Mouse (Mus musculus): ENCODE results near the gene Itgb6. TPM values are rescaled to one million over a fixed set of nuclear protein-coding genes. Genes with fewer than 3 reads are reported as not detected.

Itgb6 gene
- polyA plus RNA-seq, 1 experiment from 2014 or later, result 2.5 TPM

DNA sequence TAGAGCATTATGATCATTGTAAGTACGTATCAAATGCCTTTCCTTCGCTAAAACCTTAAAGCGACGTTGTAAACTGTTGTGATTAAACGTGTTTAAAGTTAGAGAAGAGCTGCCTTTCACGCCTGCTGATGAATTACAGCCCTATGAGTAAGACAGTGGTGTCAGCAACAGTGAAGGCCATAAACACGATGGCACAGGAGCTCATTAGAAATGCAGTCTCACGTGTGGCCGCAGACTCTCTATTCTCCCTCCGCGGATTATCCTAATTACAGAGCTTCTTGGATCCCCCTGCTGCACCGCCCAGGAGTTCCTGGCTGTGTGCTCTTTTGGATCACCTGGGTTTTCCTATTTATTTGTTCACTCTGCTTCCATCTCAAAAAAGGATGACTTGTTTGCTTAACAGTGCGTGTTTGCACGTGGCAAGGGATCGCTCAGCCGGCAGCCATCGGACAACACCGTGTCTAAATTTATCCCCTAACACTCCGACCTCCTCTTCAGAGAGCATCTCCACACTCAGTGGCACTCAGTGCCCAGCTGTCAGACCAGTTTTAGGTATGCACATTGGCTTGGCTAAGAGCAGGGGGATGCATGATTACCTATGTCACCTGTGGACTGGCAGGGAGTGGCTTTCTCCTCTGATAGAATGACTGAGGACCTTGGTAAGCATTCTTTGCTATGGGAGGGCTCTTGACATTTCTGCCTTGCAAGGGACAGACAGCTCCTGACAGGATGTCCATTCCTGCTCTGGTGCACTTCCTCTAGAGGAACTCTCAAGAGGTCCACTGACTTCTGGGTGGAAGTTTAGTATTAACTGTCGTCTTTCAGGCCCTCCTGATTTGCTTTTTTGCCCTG lies 85.3 kb downstream of the Itgb6 start:
- H3K27me3 ChIP-seq, result no peaks in the 10 kb centered on the region
- no peaks in the 10 kb centered on the region for H3K9me3 ChIP-seq
- 58% methylated on average over 20 of the region's 20 CpGs for WGBS
- H3K36me3 ChIP-seq, result no peaks in the 10 kb centered on the region
- peaks cover 12% of the 10 kb centered on the region for H3K4me1 ChIP-seq
- no peak overlapping the region for H3K9ac ChIP-seq
- no peak overlapping the region for H3K4me2 ChIP-seq (replicated peaks)
- ATAC-seq (ENCODE audit: insufficient number of reproducible peaks, insufficient read depth, low FRiP score, low TSS enrichment), result no peak
- no peak overlapping the region for H3K4me3 ChIP-seq
- H3K27ac ChIP-seq, result no peak overlapping the region

DNA sequence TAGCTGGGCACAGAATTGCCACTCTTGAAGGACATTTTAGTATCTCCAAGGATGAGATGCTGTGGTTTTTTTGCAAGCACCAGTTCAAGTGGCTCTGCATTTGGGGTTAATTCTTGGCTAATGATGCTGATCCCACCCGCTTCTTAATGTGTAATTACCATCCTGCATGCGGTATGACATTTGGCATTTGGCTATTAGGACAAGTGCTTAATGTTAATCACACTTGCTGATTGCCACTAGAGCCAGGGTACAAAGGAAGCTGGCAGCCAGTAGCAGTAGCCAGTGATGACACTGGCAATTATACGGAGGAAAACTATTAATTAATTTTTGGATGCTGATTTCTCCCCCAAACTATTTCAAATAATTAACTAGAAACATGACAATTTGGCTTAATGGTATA lies 86.0 kb downstream of the Itgb6 start:
- Histone ChIP-seq H3K27me3 (no peaks in the 10 kb centered on the region), H3K4me3 (no peak overlapping the region), H3K9ac (no peak overlapping the region), H3K36me3 (no peaks in the 10 kb centered on the region), H3K4me2 (replicated peaks) (no peak overlapping the region), H3K4me1 (peaks cover 12% of the 10 kb centered on the region), H3K27ac (no peak overlapping the region), H3K9me3 (no peaks in the 10 kb centered on the region)
- WGBS, result 60% methylated on average over 3 of the region's 3 CpGs
- ATAC-seq (ENCODE audit: insufficient number of reproducible peaks, insufficient read depth, low FRiP score, low TSS enrichment), result no peak

DNA sequence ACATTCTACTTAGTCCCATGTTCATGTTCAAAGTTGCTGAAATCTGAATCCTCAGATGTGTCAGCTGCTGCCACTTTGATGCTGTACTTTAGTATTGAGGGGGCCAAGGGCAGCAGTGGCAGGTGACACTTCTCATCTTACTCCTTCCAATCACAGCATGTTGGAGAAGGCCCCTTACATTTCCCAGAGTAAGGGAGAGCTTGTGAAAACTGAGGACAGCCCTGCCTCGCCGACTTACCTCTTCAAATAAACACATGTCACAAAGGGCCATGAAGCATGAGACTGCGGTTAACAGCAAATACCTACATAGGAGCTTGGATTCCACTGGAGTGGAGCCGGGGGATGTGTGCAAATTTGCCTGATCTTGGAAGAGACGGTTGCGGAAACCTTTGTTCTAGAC lies 86.4 kb downstream of the Itgb6 start:
- H3K27ac ChIP-seq, result no peak overlapping the region
- H3K4me3 ChIP-seq, result no peak overlapping the region
- no peaks in the 10 kb centered on the region for H3K36me3 ChIP-seq
- H3K4me2 ChIP-seq (replicated peaks), result no peak overlapping the region
- WGBS, result 50% methylated on average over 6 of the region's 6 CpGs
- H3K9me3 ChIP-seq, result no peaks in the 10 kb centered on the region
- ATAC-seq (ENCODE audit: insufficient number of reproducible peaks, insufficient read depth, low FRiP score, low TSS enrichment), result peak; percentile 69
- no peaks in the 10 kb centered on the region for H3K27me3 ChIP-seq
- H3K9ac ChIP-seq, result no peak overlapping the region
- peaks cover 12% of the 10 kb centered on the region for H3K4me1 ChIP-seq

DNA sequence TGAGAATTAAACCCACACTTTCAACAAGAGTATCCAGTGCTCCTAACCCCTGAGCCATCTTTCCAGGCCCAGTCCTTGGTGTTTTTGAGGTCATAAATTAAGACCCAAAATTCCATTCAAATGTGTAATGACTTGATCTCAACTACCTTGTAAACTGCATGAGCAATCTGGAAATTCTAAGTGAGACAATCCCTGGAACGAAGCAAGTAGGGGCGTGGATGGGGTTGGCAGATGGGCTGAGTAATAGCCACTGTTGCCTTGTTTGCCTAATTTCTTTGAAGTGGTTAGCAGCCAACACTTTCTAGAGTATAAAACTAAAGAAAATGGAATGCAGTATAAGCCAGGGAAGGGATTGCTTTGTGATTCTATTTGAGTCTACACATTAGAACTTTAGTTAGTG lies 89.7 kb downstream of the Itgb6 start:
- no peak for ATAC-seq (ENCODE audit: insufficient number of reproducible peaks, insufficient read depth, low FRiP score, low TSS enrichment)
- H3K4me1 ChIP-seq, result peaks cover 12% of the 10 kb centered on the region
- H3K4me2 ChIP-seq (replicated peaks), result no peak overlapping the region
- 90% methylated on average over 2 of the region's 2 CpGs for WGBS
- H3K27ac ChIP-seq, result no peak overlapping the region
- no peaks in the 10 kb centered on the region for H3K9me3 ChIP-seq
- no peaks in the 10 kb centered on the region for H3K27me3 ChIP-seq
- H3K36me3 ChIP-seq, result no peaks in the 10 kb centered on the region
- H3K9ac ChIP-seq, result no peak overlapping the region
- H3K4me3 ChIP-seq, result no peak overlapping the region

DNA sequence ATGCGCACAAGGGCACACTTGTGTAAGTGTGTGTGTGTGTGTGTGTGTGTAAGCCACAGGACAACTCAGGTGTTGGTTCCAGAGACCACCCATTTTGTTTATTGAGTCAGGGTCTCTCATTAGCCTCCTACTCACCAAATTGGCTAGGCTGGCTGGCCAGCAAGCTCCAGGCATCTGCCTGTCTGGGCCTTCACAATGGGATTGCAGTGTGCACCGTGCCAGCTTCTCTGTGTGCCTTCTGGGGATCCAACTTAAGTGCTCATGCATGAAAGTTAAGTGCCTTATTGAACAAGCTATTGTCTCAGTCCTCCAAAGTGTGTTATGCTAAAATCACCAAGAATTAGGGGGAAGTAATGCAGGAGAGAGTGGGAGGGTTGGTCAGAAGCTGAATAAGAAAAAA lies 92.1 kb downstream of the Itgb6 start:
- ATAC-seq (ENCODE audit: insufficient number of reproducible peaks, insufficient read depth, low FRiP score, low TSS enrichment), result no peak
- WGBS, result 70% methylated on average over 2 of the region's 2 CpGs
- no peaks in the 10 kb centered on the region for H3K4me1 ChIP-seq
- no peak overlapping the region for H3K4me3 ChIP-seq
- H3K27me3 ChIP-seq, result no peaks in the 10 kb centered on the region
- H3K9me3 ChIP-seq, result no peaks in the 10 kb centered on the region
- no peak overlapping the region for H3K27ac ChIP-seq
- no peak overlapping the region for H3K9ac ChIP-seq
- no peaks in the 10 kb centered on the region for H3K36me3 ChIP-seq
- no peak overlapping the region for H3K4me2 ChIP-seq (replicated peaks)

DNA sequence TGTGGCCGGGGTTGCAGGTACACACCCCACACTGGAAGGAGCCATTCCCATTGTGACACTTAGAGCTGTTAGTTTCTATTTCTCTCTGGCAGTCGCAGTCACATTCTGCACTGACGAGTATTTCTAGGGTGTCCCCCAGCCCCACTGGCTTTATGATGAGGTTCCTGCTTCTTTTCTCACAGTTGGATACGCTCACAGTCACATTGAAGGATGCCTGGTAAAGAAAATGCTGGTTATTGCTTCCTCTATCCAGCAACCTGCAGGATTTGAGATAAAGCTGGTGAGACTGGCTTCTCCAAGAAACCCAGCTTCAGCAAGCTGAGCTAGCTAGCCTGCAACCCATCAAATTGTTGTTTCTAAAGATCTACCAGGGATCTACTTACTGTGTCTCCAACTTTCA lies 94.5 kb downstream of the Itgb6 start:
- H3K4me1 ChIP-seq, result no peaks in the 10 kb centered on the region
- H3K9ac ChIP-seq, result no peak overlapping the region
- no peak for ATAC-seq (ENCODE audit: insufficient number of reproducible peaks, insufficient read depth, low FRiP score, low TSS enrichment)
- H3K4me2 ChIP-seq (replicated peaks), result no peak overlapping the region
- H3K4me3 ChIP-seq, result no peak overlapping the region
- no peaks in the 10 kb centered on the region for H3K9me3 ChIP-seq
- no peaks in the 10 kb centered on the region for H3K27me3 ChIP-seq
- 85% methylated on average over 4 of the region's 4 CpGs for WGBS
- no peaks in the 10 kb centered on the region for H3K36me3 ChIP-seq
- no peak overlapping the region for H3K27ac ChIP-seq

DNA sequence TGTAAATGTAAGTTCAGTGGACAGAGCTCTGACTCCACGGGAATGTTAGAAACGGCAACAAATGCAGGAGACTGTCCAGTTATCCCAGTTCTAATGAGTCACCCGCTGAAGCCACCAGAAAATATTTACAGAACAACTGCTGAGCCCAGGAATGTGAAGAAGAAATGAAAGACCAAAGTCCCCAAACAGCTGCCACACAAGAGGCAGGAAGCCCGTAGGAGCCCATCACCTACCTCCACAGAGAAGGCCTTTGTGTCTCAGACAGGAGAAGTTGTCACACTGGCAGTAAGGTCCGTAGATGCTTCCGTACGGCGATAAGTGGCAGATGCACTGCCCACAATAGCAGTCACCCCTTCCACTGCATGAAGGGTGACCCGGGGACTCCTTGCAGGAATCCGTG lies 94.9 kb downstream of the Itgb6 start:
- H3K27ac ChIP-seq, result no peak overlapping the region
- ATAC-seq (ENCODE audit: insufficient number of reproducible peaks, insufficient read depth, low FRiP score, low TSS enrichment), result no peak
- no peaks in the 10 kb centered on the region for H3K27me3 ChIP-seq
- WGBS, result 71% methylated on average over 10 of the region's 10 CpGs
- no peaks in the 10 kb centered on the region for H3K36me3 ChIP-seq
- no peak overlapping the region for H3K4me2 ChIP-seq (replicated peaks)
- H3K9me3 ChIP-seq, result no peaks in the 10 kb centered on the region
- H3K4me1 ChIP-seq, result no peaks in the 10 kb centered on the region
- H3K9ac ChIP-seq, result no peak overlapping the region
- H3K4me3 ChIP-seq, result no peak overlapping the region

DNA sequence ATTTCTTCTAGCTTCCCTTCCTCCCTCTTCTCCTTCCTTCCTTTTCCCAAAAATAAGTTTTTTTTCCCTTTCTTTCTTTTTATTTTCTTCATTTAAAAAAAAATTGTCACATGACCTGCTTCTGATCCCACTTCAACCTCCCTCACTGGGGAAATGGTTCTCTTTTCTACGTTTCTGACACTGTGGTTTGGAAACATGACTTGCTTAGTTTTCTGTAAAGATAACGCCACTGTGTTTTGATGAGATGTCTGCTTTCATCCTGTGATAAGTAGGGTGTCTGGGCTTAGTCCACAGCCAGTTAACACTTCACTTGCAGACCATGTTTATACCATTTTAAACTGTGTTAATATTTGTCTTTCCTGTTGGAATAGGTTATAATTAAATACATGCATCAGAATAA lies 96.7 kb downstream of the Itgb6 start:
- H3K4me3 ChIP-seq, result no peak overlapping the region
- H3K4me2 ChIP-seq (replicated peaks), result no peak overlapping the region
- WGBS, result 51% methylated on average over 2 of the region's 2 CpGs
- H3K27ac ChIP-seq, result no peak overlapping the region
- ATAC-seq (ENCODE audit: insufficient number of reproducible peaks, insufficient read depth, low FRiP score, low TSS enrichment), result no peak
- H3K4me1 ChIP-seq, result no peaks in the 10 kb centered on the region
- H3K36me3 ChIP-seq, result no peaks in the 10 kb centered on the region
- no peaks in the 10 kb centered on the region for H3K27me3 ChIP-seq
- no peak overlapping the region for H3K9ac ChIP-seq
- H3K9me3 ChIP-seq, result no peaks in the 10 kb centered on the region

DNA sequence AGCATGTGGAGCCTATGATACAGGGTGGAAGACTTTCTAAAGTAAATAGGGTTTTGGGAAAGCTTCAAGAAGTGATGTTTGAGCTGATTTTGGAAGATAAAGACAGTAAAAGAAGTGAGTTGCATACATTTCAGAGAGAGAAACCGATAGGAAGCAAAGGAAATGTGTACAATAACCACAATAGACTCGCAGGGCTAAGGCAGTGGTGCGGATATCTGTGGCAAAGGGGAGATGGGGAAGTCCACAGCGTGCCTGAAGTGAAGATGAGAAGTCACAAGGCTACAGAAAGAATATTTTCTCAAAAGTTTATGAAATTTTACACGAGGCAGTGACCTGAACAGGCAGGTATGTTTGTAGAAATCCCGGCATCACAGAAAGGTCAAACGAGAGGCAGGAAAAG lies 100.3 kb downstream of the Itgb6 start:
- Histone ChIP-seq H3K9me3 (no peaks in the 10 kb centered on the region), H3K9ac (no peak overlapping the region), H3K4me3 (no peak overlapping the region), H3K27ac (no peak overlapping the region), H3K36me3 (no peaks in the 10 kb centered on the region), H3K27me3 (no peaks in the 10 kb centered on the region), H3K4me1 (no peaks in the 10 kb centered on the region), H3K4me2 (replicated peaks) (no peak overlapping the region)
- WGBS, result 80% methylated on average over 7 of the region's 7 CpGs
- no peak for ATAC-seq (ENCODE audit: insufficient number of reproducible peaks, insufficient read depth, low FRiP score, low TSS enrichment)

DNA sequence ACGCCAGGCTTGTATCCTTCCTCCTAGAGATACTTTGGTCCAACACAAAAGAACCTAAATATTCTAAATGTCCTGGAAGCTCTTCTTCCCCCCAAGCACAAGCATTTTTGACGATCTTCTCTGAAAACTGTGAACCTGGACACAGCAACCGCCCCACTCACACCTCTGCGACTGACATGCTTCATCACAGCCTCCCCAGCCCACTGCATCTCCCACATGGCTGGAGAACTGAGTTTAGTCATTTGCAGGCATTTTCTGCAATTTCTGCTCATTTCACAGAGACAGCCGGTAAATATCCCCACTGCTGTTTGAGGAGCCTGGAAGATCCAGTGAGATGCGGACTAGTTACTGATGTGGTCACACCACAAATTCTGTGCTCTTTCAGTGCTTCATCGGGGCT lies 107.7 kb downstream of the Itgb6 start:
- H3K9ac ChIP-seq, result no peak overlapping the region
- H3K4me1 ChIP-seq, result no peaks in the 10 kb centered on the region
- no peak overlapping the region for H3K4me3 ChIP-seq
- no peaks in the 10 kb centered on the region for H3K27me3 ChIP-seq
- H3K27ac ChIP-seq, result no peak overlapping the region
- H3K36me3 ChIP-seq, result no peaks in the 10 kb centered on the region
- no peak for ATAC-seq (ENCODE audit: insufficient number of reproducible peaks, insufficient read depth, low FRiP score, low TSS enrichment)
- H3K4me2 ChIP-seq (replicated peaks), result no peak overlapping the region
- H3K9me3 ChIP-seq, result no peaks in the 10 kb centered on the region
- WGBS, result 93% methylated on average over 7 of the region's 7 CpGs

DNA sequence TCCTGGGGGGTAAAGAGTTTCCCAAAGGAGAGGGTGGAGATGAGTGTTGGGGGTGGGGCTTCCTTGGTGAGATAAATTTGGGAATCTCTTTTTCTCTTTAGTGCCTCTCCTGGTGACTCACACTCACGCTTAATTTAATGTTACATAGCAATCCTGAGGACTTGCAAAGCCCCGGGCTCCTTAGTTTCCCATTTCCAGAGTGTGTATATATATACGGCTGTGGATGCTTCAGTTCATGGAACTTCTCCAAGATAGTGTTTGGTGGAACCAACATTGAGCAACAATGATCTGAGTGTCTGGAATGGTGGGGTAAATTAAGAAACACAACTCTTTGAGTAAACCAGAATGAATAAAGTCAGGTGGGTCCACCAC lies 108.6 kb downstream of the Itgb6 start:
- Histone ChIP-seq H3K4me3 (no peak overlapping the region), H3K9ac (no peak overlapping the region), H3K4me2 (replicated peaks) (no peak overlapping the region), H3K4me1 (peaks cover 5% of the 10 kb centered on the region; the same call in 1 of the 2 replicates), H3K27ac (no peak overlapping the region), H3K9me3 (no peaks in the 10 kb centered on the region), H3K27me3 (no peaks in the 10 kb centered on the region), H3K36me3 (no peaks in the 10 kb centered on the region)
- 81% methylated on average over 3 of the region's 3 CpGs for WGBS
- no peak for ATAC-seq (ENCODE audit: insufficient number of reproducible peaks, insufficient read depth, low FRiP score, low TSS enrichment)

DNA sequence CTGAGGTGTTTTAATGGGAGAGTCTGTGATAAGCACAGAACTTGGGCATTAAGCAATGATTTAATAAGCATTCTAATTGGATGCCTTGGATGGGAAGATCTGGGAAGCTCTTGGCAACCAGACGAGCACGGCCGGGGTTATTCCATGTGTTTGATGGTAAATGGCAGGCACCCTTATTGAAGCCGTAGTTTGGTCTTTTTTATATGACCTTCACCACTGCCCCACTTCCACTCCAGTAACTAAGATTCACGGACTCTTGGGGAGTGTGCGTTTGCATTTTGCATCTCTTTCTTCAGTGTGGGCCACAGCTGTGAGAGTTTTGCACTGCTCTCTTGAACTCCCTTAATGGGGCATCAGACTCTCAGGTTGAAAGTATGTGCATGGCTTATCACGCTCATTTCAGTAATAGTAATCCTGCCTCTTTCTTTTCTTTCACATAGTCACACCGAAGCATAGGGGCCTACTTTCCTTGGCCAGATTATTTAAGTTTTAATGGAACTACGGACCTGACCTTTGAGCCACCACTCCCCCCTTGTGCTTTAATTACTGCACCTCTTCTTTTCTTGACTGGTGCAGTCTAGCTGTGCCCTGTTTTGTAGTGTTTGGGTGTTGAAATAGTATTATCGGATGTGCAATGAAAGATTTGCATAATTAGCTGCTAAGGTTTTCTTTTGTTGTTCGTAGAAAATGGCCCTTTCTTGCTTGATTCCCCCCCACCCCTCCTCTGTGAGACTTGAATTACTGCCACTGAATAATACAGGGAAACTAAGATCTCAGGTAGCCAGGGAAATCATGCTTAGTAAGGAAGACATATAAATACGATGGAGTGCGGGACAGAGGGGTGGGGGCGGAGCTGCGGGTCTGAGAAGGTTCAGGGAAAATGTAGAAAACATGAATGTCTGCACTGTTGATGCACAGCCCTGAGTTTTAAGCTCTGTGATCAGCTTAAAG lies 109.3 kb downstream of the Itgb6 start:
- Histone ChIP-seq H3K9ac (no peak overlapping the region), H3K36me3 (no peaks in the 10 kb centered on the region), H3K27me3 (no peaks in the 10 kb centered on the region), H3K4me2 (replicated peaks) (no peak overlapping the region), H3K27ac (no peak overlapping the region), H3K9me3 (no peaks in the 10 kb centered on the region), H3K4me3 (no peak overlapping the region), H3K4me1 (peaks cover 5% of the 10 kb centered on the region; the same call in 1 of the 2 replicates)
- ATAC-seq (ENCODE audit: insufficient number of reproducible peaks, insufficient read depth, low FRiP score, low TSS enrichment), result no peak
- WGBS, result 84% methylated on average over 15 of the region's 15 CpGs

Data from embryonic facial prominence, embryonic 12.5 days (tissue).